Mouse (Mus musculus): ENCODE data around the gene Ppy. TPM values are rescaled to one million over a fixed set of nuclear protein-coding genes. Genes with fewer than 3 reads are reported as not detected.

Ppy gene
- total RNA-seq (2023), result not detected

GRCm38 (mm10) chr11:102101219-102101618, at the start of gene Ppy:
Ppy (minus strand) TSS chr11:102101319.

GRCm38 (mm10) chr11:102145471-102146001, 44.4 kb upstream of the Ppy start, which contains the start of gene Nags:
Nags (plus strand) TSS chr11:102145513.

GRCm38 (mm10) chr11:102107732-102108131, 6.6 kb upstream of the Ppy start, which contains the start of gene Pyy:
Pyy (minus strand) TSS chr11:102107832.

GRCm38 (mm10) chr11:102087931-102088898, 12.9 kb downstream of the Ppy start, which contains the start of gene Mpp2:
Mpp2 (minus strand) TSS chr11:102088515.

Other genes with a start within 250 kb of the Ppy start
- gene Meox1, start 206.9 kb downstream of the Ppy start, total RNA-seq (2023), result not detected
- not detected for gene Sost, start 134.3 kb downstream of the Ppy start, total RNA-seq (2023)
- not detected for gene Cfap97d1, start 117.0 kb downstream of the Ppy start, total RNA-seq (2023)
- gene Dusp3, start 114.3 kb downstream of the Ppy start, total RNA-seq (2023), result 2.5 TPM
- gene Mpp3, start 72.9 kb downstream of the Ppy start, total RNA-seq (2023), result not detected
- gene Cd300lg, start 59.8 kb downstream of the Ppy start, total RNA-seq (2023), result not detected
- not detected for gene Mpp2, start 12.8 kb downstream of the Ppy start, total RNA-seq (2023)
- gene Pyy, start 6.5 kb upstream of the Ppy start, total RNA-seq (2023), result not detected
- not detected for gene Nags, start 44.2 kb upstream of the Ppy start, total RNA-seq (2023)
- gene Tmem101, start 55.1 kb upstream of the Ppy start, total RNA-seq (2023), result 7.1 TPM
- gene Lsm12, start 84.0 kb upstream of the Ppy start, total RNA-seq (2023), result 44.3 TPM
- gene G6pc3, start 88.3 kb upstream of the Ppy start, total RNA-seq (2023), result 28.6 TPM
- 134 TPM for gene Hdac5, start 128.8 kb upstream of the Ppy start, total RNA-seq (2023)
- 0.49 TPM for gene BC030867, start 147.6 kb upstream of the Ppy start, total RNA-seq (2023)
- gene Asb16, start 167.4 kb upstream of the Ppy start, total RNA-seq (2023), result not detected
- gene Tmub2, start 183.6 kb upstream of the Ppy start, total RNA-seq (2023), result 37.0 TPM
- gene Atxn7l3, start 195.3 kb upstream of the Ppy start, total RNA-seq (2023), result 82.7 TPM
- 128 TPM for gene Ubtf, start 218.4 kb upstream of the Ppy start, total RNA-seq (2023)

Measured in CD8-positive naive resting alpha-beta T cell, adult 57 days (primary cell).